In the genomic region with DNA sequence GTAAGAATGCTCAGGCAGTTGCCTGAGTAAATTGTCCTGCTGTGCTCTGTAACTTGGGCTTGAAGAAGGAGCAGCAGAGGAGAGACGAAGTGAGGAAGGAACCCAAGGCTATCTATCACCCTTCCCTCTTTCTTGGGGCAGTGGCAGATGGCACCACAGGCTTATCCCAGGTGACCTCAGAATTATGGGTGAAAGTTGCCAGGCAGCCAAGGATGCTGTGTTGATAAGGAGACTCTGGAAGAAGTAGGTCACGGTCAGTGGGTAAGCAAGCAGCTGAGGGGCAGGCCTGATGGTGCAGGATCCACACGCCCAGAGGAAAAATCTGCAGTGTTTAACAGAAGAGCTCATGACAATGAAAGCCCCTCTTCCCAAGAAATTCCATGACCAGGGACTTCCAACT, we compare ENCODE assay signal across 28 mouse cellular contexts. TPM values are rescaled to one million over a fixed set of nuclear protein-coding genes. Genes with fewer than 3 reads are reported as not detected.
DNase-seq lines count a peak whose midpoint lies in the region; ATAC-seq and TF ChIP-seq lines count a peak whose summit lies in the region.
"Had no signal": no experiment of that assay in that cellular context is flagged by ENCODE, and none has a peak within 500 bp of the region (broad histone marks: within the 10 kb centered on the region; RNA-seq: fewer than 3 reads in every experiment).

No protein-coding gene starts in this region.

- no peaks in the 10 kb centered on the region for H3K27me3 ChIP-seq in kidney, adult 2 months (replicated peaks; ENCODE audit: control insufficient read depth, insufficient read depth, low read length)
- H3K27me3 ChIP-seq in liver, postnatal 0 days (ENCODE audit: insufficient read depth, low read length): no peaks in the 10 kb centered on the region
- H3K27me3 ChIP-seq: heart, embryonic 12.5 days had no signal

- H3K4me3 ChIP-seq in gastrocnemius, adult 2 months: peak overlapping the region; percentile 65
- H3K4me3 ChIP-seq in kidney, adult 2 months (ENCODE audit: insufficient read depth, low read depth, low read length): no peak overlapping the region
- H3K4me3 ChIP-seq in liver, postnatal 0 days (ENCODE audit: low read depth, low read length): no peak overlapping the region
- H3K4me3 ChIP-seq: embryonic facial prominence, embryonic 12.5 days; heart, embryonic 12.5 days; hindbrain, embryonic 15.5 days; layer of hippocampus, adult 2 months had no signal

- no peak overlapping the region for H3K9ac ChIP-seq in liver, postnatal 0 days (replicated peaks)
- H3K9ac ChIP-seq: embryonic facial prominence, embryonic 12.5 days; forebrain, postnatal 0 days; heart, embryonic 12.5 days; hindbrain, embryonic 15.5 days had no signal

- H3K9me3 ChIP-seq in liver, postnatal 0 days (ENCODE audit: low read length): no peaks in the 10 kb centered on the region
- H3K9me3 ChIP-seq: embryonic facial prominence, embryonic 12.5 days; heart, embryonic 12.5 days; hindbrain, embryonic 15.5 days had no signal

- no peak overlapping the region for H3K4me2 ChIP-seq in liver, postnatal 0 days (ENCODE audit: low read depth, low read length)
- H3K4me2 ChIP-seq: embryonic facial prominence, embryonic 12.5 days; heart, embryonic 12.5 days; hindbrain, embryonic 15.5 days; midbrain, embryonic 11.5 days had no signal

- H3K4me1 ChIP-seq in kidney, adult 2 months (ENCODE audit: control insufficient read depth, insufficient read depth, low read length): peaks cover 5% of the 10 kb centered on the region
- H3K4me1 ChIP-seq in liver, postnatal 0 days (ENCODE audit: insufficient read depth): no peaks in the 10 kb centered on the region
- H3K4me1 ChIP-seq: embryonic facial prominence, embryonic 12.5 days; hindbrain, embryonic 15.5 days had no signal

- TF ChIP-seq POLR2A in kidney, adult 2 months (IDR thresholded peaks at IDR 0.05; ENCODE audit: low read depth, low read length): no peak

- no peak for TF ChIP-seq EP300 in liver, postnatal 0 days (IDR thresholded peaks at IDR 0.05; ENCODE audit: low read depth)

- H3K27ac ChIP-seq in gastrocnemius, adult 2 months: peak overlapping the region; percentile 89
- peak overlapping the region; percentile 98 for H3K27ac ChIP-seq in kidney, adult 2 months (ENCODE audit: insufficient read depth, low read depth, low read length)
- no peak overlapping the region for H3K27ac ChIP-seq in liver, postnatal 0 days (ENCODE audit: low read depth)
- H3K27ac ChIP-seq: embryonic facial prominence, embryonic 12.5 days; hindbrain, embryonic 15.5 days; layer of hippocampus, adult 2 months; macrophage had no signal

- no peaks in the 10 kb centered on the region for H3K36me3 ChIP-seq in kidney, adult 2 months (ENCODE audit: control insufficient read depth, insufficient read depth, low read length)
- no peaks in the 10 kb centered on the region for H3K36me3 ChIP-seq in liver, postnatal 0 days (replicated peaks; ENCODE audit: insufficient read depth, low read length)
- H3K36me3 ChIP-seq: embryonic facial prominence, embryonic 12.5 days; heart, embryonic 12.5 days; hindbrain, embryonic 15.5 days had no signal

- ATAC-seq in liver, postnatal 0 days: no peak
- ATAC-seq: CD4-positive, CD25-positive, alpha-beta regulatory T cell, adult 4 months; forebrain, postnatal 0 days had no signal

- 75% methylated on average over 3 of the region's 3 CpGs for WGBS in kidney, adult 2 months
- WGBS in liver, postnatal 0 days (ENCODE audit: insufficient replicate concordance): 76% methylated on average over 3 of the region's 3 CpGs

- TF ChIP-seq CTCF in gastrocnemius, adult 2 months (IDR thresholded peaks at IDR 0.05): no peak
- TF ChIP-seq CTCF in kidney, adult 2 months (conservative IDR thresholded peaks at IDR 0.05; ENCODE audit: insufficient read depth, insufficient read length, low read depth, low read length): no peak
- TF ChIP-seq CTCF in liver, postnatal 0 days (IDR thresholded peaks at IDR 0.05; ENCODE audit: low read depth): no peak

- no peak for DNase-seq in gastrocnemius, adult 2 months
- no peak for DNase-seq in gastrocnemius, postnatal 14 days
- DNase-seq in kidney, adult 2 months: no peak
- DNase-seq in kidney, adult 11 months: no peak
- peak; percentile 43 for DNase-seq in adrenal gland, adult 8-10 months
- DNase-seq in adrenal gland, postnatal 36 days: peak; percentile 38 to 53
- DNase-seq in liver, postnatal 0 days: no peak
- DNase-seq in spleen, postnatal 14 days (ENCODE audit: low spot score in 2 of 2): no peak
- DNase-seq: cerebellum, adult 11-12 months; cerebellum, postnatal 10 days; forebrain, postnatal 0 days; gastrocnemius, postnatal 36 days; right cerebral cortex, adult 18-20 months; thymus, adult 18-20 months; thymus, postnatal 36 days had no signal

- intact Hi-C loops in gastrocnemius, adult 2 months (cut with DNase I): loop anchor here (10.0 kb wide), 1 partner anchor 137 kb away; no protein-coding TSS in a partner anchor
- intact Hi-C loops in gastrocnemius, postnatal 14 days (cut with DNase I; ENCODE audit: low total_unique reads): no loop called here

RNA-seq across cellular contexts. Expression of a gene that starts 4.5 kb away (rescaled TPM):
- 100 to 1,000 TPM; 141 to 190 TPM for total RNA-seq in gastrocnemius, adult 2 months (2021)
- total RNA-seq in gastrocnemius, postnatal 14 days (2021): 10 to 100 TPM; 10.2 to 25.5 TPM
- polyA plus RNA-seq in kidney, adult 2 months (2012; rRNA removed): 0.87 and 1.9 TPM in 2 replicates
- under 1 TPM; 0.29 to 0.66 (median 0.33) TPM for total RNA-seq in adrenal gland, adult 8-10 months (2022)
- total RNA-seq in adrenal gland, postnatal 36 days (2021): not detected
- polyA plus RNA-seq in liver, postnatal 0 days (2015; fragmentation: Nextera tagmentation; extraction: Ambion mirVana): 0.12 and 0.26 TPM in 2 replicates
- total RNA-seq: forebrain, postnatal 0 days; hematopoietic stem cell, adult 5-6 weeks; midbrain, postnatal 0 days had no signal
- polyA plus RNA-seq: CD4-positive, CD25-positive, alpha-beta regulatory T cell, adult 4 months; embryonic facial prominence, embryonic 12.5 days; forebrain, embryonic 11.5 days; hindbrain, embryonic 15.5 days; kidney, embryonic 14.5 days; liver, adult 2 months; macrophage; midbrain, embryonic 11.5 days; midbrain, postnatal 0 days; neural tube, embryonic 14.5 days had no signal

RNA-seq across cellular contexts. Expression of a gene that starts 21.7 kb away (rescaled TPM):
- total RNA-seq in gastrocnemius, adult 2 months (2021): 1 to 10 TPM; 1.6 to 2.1 TPM
- total RNA-seq in gastrocnemius, postnatal 14 days (2021): 1 to 10 TPM; 1.7 to 2.6 TPM
- polyA plus RNA-seq in kidney, adult 2 months (2012; rRNA removed): 3.2 and 3.8 TPM in 2 replicates
- 10 to 100 TPM in 2 of 4 experiments, 1 to 10 TPM in 2; 7.0 to 13.9 (median 9.7) TPM for total RNA-seq in adrenal gland, adult 8-10 months (2022)
- total RNA-seq in adrenal gland, postnatal 36 days (2021): 10 to 100 TPM in 1 of 2 experiments, 1 to 10 TPM in 1; 5.9 to 10.2 TPM
- 5.3 and 5.8 TPM in 2 replicates for polyA plus RNA-seq in liver, postnatal 0 days (2015; fragmentation: Nextera tagmentation; extraction: Ambion mirVana)

Comparison
In these comparisons a context has a peak if more than half of its experiments do, and no peak if none do; other contexts are left out.
1. DNase-seq: peak in adrenal gland, adult 8-10 months (single experiment) and adrenal gland, postnatal 36 days (2 of 2); none in gastrocnemius, adult 2 months (single experiment), gastrocnemius, postnatal 14 days (single experiment), kidney, adult 2 months (single experiment), kidney, adult 11 months (single experiment), liver, postnatal 0 days (single experiment) and spleen, postnatal 14 days (0 of 2).
2. RNA of a gene that starts 4.5 kb away (total RNA-seq): 141 to 190 TPM in gastrocnemius, adult 2 months and 10.2 to 25.5 TPM in gastrocnemius, postnatal 14 days; 0.29 to 0.66 TPM in adrenal gland, adult 8-10 months and not detected in adrenal gland, postnatal 36 days; every median in the first group is over 4 times any median in the second.